Mouse (Mus musculus): ENCODE data around the gene Wwc1. TPM values are rescaled to one million over a fixed set of nuclear protein-coding genes. Genes with fewer than 3 reads are reported as not detected.

Gene Wwc1
- polyA plus RNA-seq, 1 experiment from 2014 or later = 8.5 TPM

GRCm38 (mm10) chr11:35963554-35963953 lies 16.8 kb downstream of the Wwc1 start:
- no peaks in the 10 kb centered on the region for H3K36me3 ChIP-seq (ENCODE audit: control insufficient read depth, insufficient read depth, low read length)
- H3K4me1 ChIP-seq (ENCODE audit: control insufficient read depth, insufficient read depth, low read length) = 0 out of 2 replicates have a peak, but pooled peaks cover 2% of the 10 kb centered on the region
- no peak overlapping the region for H3K4me3 ChIP-seq (ENCODE audit: low read depth, low read length)
- no peak overlapping the region for H3K27ac ChIP-seq (ENCODE audit: low read depth, low read length)
- no peaks in the 10 kb centered on the region for H3K9me3 ChIP-seq (ENCODE audit: control insufficient read depth, low read length)
- H3K27me3 ChIP-seq (ENCODE audit: control insufficient read depth, insufficient read depth, low read length) = no peaks in the 10 kb centered on the region
- H3K4me2 ChIP-seq = no peak overlapping the region
- whole genome bisulfite sequencing = 53% methylated on average over 2 of the region's 2 CpGs
- DNase-seq (ENCODE audit: low spot score, missing footprints) (peak; percentile 66), ATAC-seq (ENCODE audit: low FRiP score) (no peak)
- H3K9ac ChIP-seq (ENCODE audit: low read length) = no peak overlapping the region

GRCm38 (mm10) chr11:35962431-35962830 lies 17.9 kb downstream of the Wwc1 start:
- DNase-seq (ENCODE audit: low spot score, missing footprints) = no peak
- H3K4me2 ChIP-seq = no peak overlapping the region

GRCm38 (mm10) chr11:35959270-35959669 lies 21.1 kb downstream of the Wwc1 start:
- Histone ChIP-seq H3K4me2 (no peak overlapping the region), H3K4me3 (ENCODE audit: low read depth, low read length) (no peak overlapping the region), H3K9ac (ENCODE audit: low read length) (no peak overlapping the region), H3K9me3 (ENCODE audit: control insufficient read depth, low read length) (no peaks in the 10 kb centered on the region), H3K36me3 (ENCODE audit: control insufficient read depth, insufficient read depth, low read length) (no peaks in the 10 kb centered on the region), H3K27me3 (ENCODE audit: control insufficient read depth, insufficient read depth, low read length) (no peaks in the 10 kb centered on the region), H3K4me1 (ENCODE audit: control insufficient read depth, insufficient read depth, low read length) (0 out of 2 replicates have a peak, but pooled peaks cover 1% of the 10 kb centered on the region), H3K27ac (ENCODE audit: low read depth, low read length) (no peak overlapping the region)
- ATAC-seq (ENCODE audit: low FRiP score) (no peak), DNase-seq (ENCODE audit: low spot score, missing footprints) (peak; percentile 45)
- WGBS = 93% methylated on average over 3 of the region's 3 CpGs

More at GRCm38 (mm10) chr11:35962431-35962830, 17.9 kb downstream of the Wwc1 start:
- no peak overlapping the region for H3K9ac ChIP-seq (ENCODE audit: low read length)
- H3K4me3 ChIP-seq (ENCODE audit: low read depth, low read length) = no peak overlapping the region
- no peak overlapping the region for H3K27ac ChIP-seq (ENCODE audit: low read depth, low read length)
- 93% methylated on average over 2 of the region's 2 CpGs for WGBS
- H3K36me3 ChIP-seq (ENCODE audit: control insufficient read depth, insufficient read depth, low read length) = no peaks in the 10 kb centered on the region
- ATAC-seq (ENCODE audit: low FRiP score) = no peak
- H3K4me1 ChIP-seq (ENCODE audit: control insufficient read depth, insufficient read depth, low read length) = 0 out of 2 replicates have a peak, but pooled peaks cover 2% of the 10 kb centered on the region
- no peaks in the 10 kb centered on the region for H3K9me3 ChIP-seq (ENCODE audit: control insufficient read depth, low read length)
- no peaks in the 10 kb centered on the region for H3K27me3 ChIP-seq (ENCODE audit: control insufficient read depth, insufficient read depth, low read length)

GRCm38 (mm10) chr11:35955572-35955971 lies 24.8 kb downstream of the Wwc1 start:
- H3K36me3 ChIP-seq (ENCODE audit: control insufficient read depth, insufficient read depth, low read length) = no peaks in the 10 kb centered on the region
- WGBS = 78% methylated on average over 3 of the region's 3 CpGs
- H3K27ac ChIP-seq (ENCODE audit: low read depth, low read length) = no peak overlapping the region
- ATAC-seq (ENCODE audit: low FRiP score) = no peak
- no peak overlapping the region for H3K4me3 ChIP-seq (ENCODE audit: low read depth, low read length)
- H3K9me3 ChIP-seq (ENCODE audit: control insufficient read depth, low read length) = no peaks in the 10 kb centered on the region
- no peak overlapping the region for H3K9ac ChIP-seq (ENCODE audit: low read length)
- no peaks in the 10 kb centered on the region for H3K27me3 ChIP-seq (ENCODE audit: control insufficient read depth, insufficient read depth, low read length)
- no peak overlapping the region for H3K4me2 ChIP-seq
- H3K4me1 ChIP-seq (ENCODE audit: control insufficient read depth, insufficient read depth, low read length) = no peaks in the 10 kb centered on the region
- peak; percentile 23 for DNase-seq (ENCODE audit: low spot score, missing footprints)

GRCm38 (mm10) chr11:35953179-35953578 lies 27.1 kb downstream of the Wwc1 start:
- H3K27me3 ChIP-seq (ENCODE audit: control insufficient read depth, insufficient read depth, low read length) = no peaks in the 10 kb centered on the region
- over 99% methylated on average over 4 of the region's 4 CpGs for WGBS
- H3K4me1 ChIP-seq (ENCODE audit: control insufficient read depth, insufficient read depth, low read length) = peaks cover 9% of the 10 kb centered on the region; the same call in 1 of the 2 replicates
- no peaks in the 10 kb centered on the region for H3K36me3 ChIP-seq (ENCODE audit: control insufficient read depth, insufficient read depth, low read length)
- DNase-seq (ENCODE audit: low spot score, missing footprints) (peak; percentile 59), ATAC-seq (ENCODE audit: low FRiP score) (no peak)
- H3K9me3 ChIP-seq (ENCODE audit: control insufficient read depth, low read length) = no peaks in the 10 kb centered on the region
- H3K9ac ChIP-seq (ENCODE audit: low read length) = no peak overlapping the region
- H3K27ac ChIP-seq (ENCODE audit: low read depth, low read length) = no peak overlapping the region
- H3K4me2 ChIP-seq = no peak overlapping the region
- H3K4me3 ChIP-seq (ENCODE audit: low read depth, low read length) = no peak overlapping the region

GRCm38 (mm10) chr11:35951727-35952065 lies 28.6 kb downstream of the Wwc1 start:
- Histone ChIP-seq H3K4me2 (no peak overlapping the region), H3K9ac (ENCODE audit: low read length) (no peak overlapping the region), H3K4me1 (ENCODE audit: control insufficient read depth, insufficient read depth, low read length) (peaks cover 10% of the 10 kb centered on the region; the same call in 1 of the 2 replicates), H3K4me3 (ENCODE audit: low read depth, low read length) (no peak overlapping the region), H3K9me3 (ENCODE audit: control insufficient read depth, low read length) (no peaks in the 10 kb centered on the region), H3K27ac (ENCODE audit: low read depth, low read length) (no peak overlapping the region), H3K27me3 (ENCODE audit: control insufficient read depth, insufficient read depth, low read length) (no peaks in the 10 kb centered on the region), H3K36me3 (ENCODE audit: control insufficient read depth, insufficient read depth, low read length) (no peaks in the 10 kb centered on the region)
- no peak for ATAC-seq (ENCODE audit: low FRiP score)
- 63% methylated on average over 4 of the region's 4 CpGs for WGBS
- DNase-seq (ENCODE audit: low spot score, missing footprints) = peak; percentile 81

- 84% methylated on average over 15 of the region's 15 CpGs for WGBS
- DNase-seq (ENCODE audit: low spot score, missing footprints) (peak; percentile 75), ATAC-seq (ENCODE audit: low FRiP score) (no peak)
- no peaks in the 10 kb centered on the region for H3K9me3 ChIP-seq (ENCODE audit: control insufficient read depth, low read length)
- no peaks in the 10 kb centered on the region for H3K27me3 ChIP-seq (ENCODE audit: control insufficient read depth, insufficient read depth, low read length)
- no peak overlapping the region for H3K27ac ChIP-seq (ENCODE audit: low read depth, low read length)
- H3K36me3 ChIP-seq (ENCODE audit: control insufficient read depth, insufficient read depth, low read length) = no peaks in the 10 kb centered on the region
- no peak overlapping the region for H3K9ac ChIP-seq (ENCODE audit: low read length)
- peaks cover 10% of the 10 kb centered on the region; the same call in 1 of the 2 replicates for H3K4me1 ChIP-seq (ENCODE audit: control insufficient read depth, insufficient read depth, low read length)
- H3K4me3 ChIP-seq (ENCODE audit: low read depth, low read length) = no peak overlapping the region
- H3K4me2 ChIP-seq = no peak overlapping the region
Measured at GRCm38 (mm10) chr11:35951058-35951726, 29.1 kb downstream of the Wwc1 start.

- Histone ChIP-seq H3K36me3 (ENCODE audit: control insufficient read depth, insufficient read depth, low read length) (no peaks in the 10 kb centered on the region), H3K4me2 (no peak overlapping the region), H3K9me3 (ENCODE audit: control insufficient read depth, low read length) (no peaks in the 10 kb centered on the region), H3K4me3 (ENCODE audit: low read depth, low read length) (no peak overlapping the region), H3K27me3 (ENCODE audit: control insufficient read depth, insufficient read depth, low read length) (no peaks in the 10 kb centered on the region), H3K9ac (ENCODE audit: low read length) (no peak overlapping the region), H3K27ac (ENCODE audit: low read depth, low read length) (no peak overlapping the region), H3K4me1 (ENCODE audit: control insufficient read depth, insufficient read depth, low read length) (peaks cover 10% of the 10 kb centered on the region; the same call in 1 of the 2 replicates)
- DNase-seq (ENCODE audit: low spot score, missing footprints) = peak; percentile 54
- 88% methylated on average over 7 of the region's 7 CpGs for WGBS
- no peak for ATAC-seq (ENCODE audit: low FRiP score)
Measured at GRCm38 (mm10) chr11:35950466-35950865, 29.9 kb downstream of the Wwc1 start.

- H3K27ac ChIP-seq (ENCODE audit: low read depth, low read length) = no peak overlapping the region
- no peaks in the 10 kb centered on the region for H3K27me3 ChIP-seq (ENCODE audit: control insufficient read depth, insufficient read depth, low read length)
- no peaks in the 10 kb centered on the region for H3K36me3 ChIP-seq (ENCODE audit: control insufficient read depth, insufficient read depth, low read length)
- ATAC-seq (ENCODE audit: low FRiP score) (no peak), DNase-seq (ENCODE audit: low spot score, missing footprints) (peak; percentile 62)
- peaks cover 10% of the 10 kb centered on the region; the same call in 1 of the 2 replicates for H3K4me1 ChIP-seq (ENCODE audit: control insufficient read depth, insufficient read depth, low read length)
- no peak overlapping the region for H3K4me3 ChIP-seq (ENCODE audit: low read depth, low read length)
- 90% methylated on average over 3 of the region's 3 CpGs for WGBS
- no peak overlapping the region for H3K9ac ChIP-seq (ENCODE audit: low read length)
- H3K9me3 ChIP-seq (ENCODE audit: control insufficient read depth, low read length) = no peaks in the 10 kb centered on the region
- no peak overlapping the region for H3K4me2 ChIP-seq
Measured at GRCm38 (mm10) chr11:35950011-35950410, 30.3 kb downstream of the Wwc1 start.

Measured in midbrain, embryonic 11.5 days (tissue).